Mouse (Mus musculus) bone marrow macrophage, adult 2 months (primary cell): Measurements from ENCODE around the gene Qk. TPM values are rescaled to one million over a fixed set of nuclear protein-coding genes. Genes with fewer than 3 reads are reported as not detected.
A peak's percentile ranks its signal among the peaks of the same experiment; 100 is the strongest.

ENCODE experiments used
- H3K27ac ChIP-seq: 2 replicates; pipeline ENCODE4 v1.5.1; 2012; ENCODE audit warnings: low read depth, low read length; ENCODE audit not compliant: insufficient read depth
- H3K4me1 ChIP-seq: 2 replicates; pipeline ENCODE4 v1.6.1; 2012; ENCODE audit warnings: low read length; ENCODE audit not compliant: control insufficient read depth, insufficient read depth
- H3K4me3 ChIP-seq: 2 replicates; pipeline ENCODE4 v1.5.1; 2012; ENCODE audit warnings: mild to moderate bottlenecking, low read length, moderate library complexity; ENCODE audit not compliant: insufficient read depth
- CTCF ChIP-seq: IDR thresholded peaks from 2 replicates; pipeline ENCODE4 v1.5.1; 2012; ENCODE audit warnings: low read depth, mild to moderate bottlenecking, low read length, moderate library complexity
- POLR2A ChIP-seq: IDR thresholded peaks from 2 replicates; pipeline ENCODE4 v1.6.1; 2012; ENCODE audit warnings: mild to moderate bottlenecking, low read depth, low read length, borderline replicate concordance
- polyA plus RNA-seq: library from polyadenylated mRNA; stranded (reverse); fragments of >200 nt; gene quantifications from 2 replicates; pipeline ENCODE4 v1.2.4, GENCODE M21; 2012; ENCODE audit not compliant: missing spikeins, insufficient read depth, insufficient read length

Qk gene
- polyA plus RNA-seq, 1 experiment = 255 TPM

GRCm38 (mm10) chr17:10327584-10328210 is 8.0 kb upstream of the Qk start:
- Histone ChIP-seq H3K4me3 (no peak overlapping the region), H3K27ac (peak overlapping the region; percentile 55), H3K4me1 (peaks cover 39% of the 10 kb centered on the region)
- TF ChIP-seq POLR2A = no peak
- no peak for TF ChIP-seq CTCF

- Histone ChIP-seq H3K4me1 (peaks cover 43% of the 10 kb centered on the region), H3K27ac (peak overlapping the region; percentile 55), H3K4me3 (no peak overlapping the region)
- TF ChIP-seq CTCF (no peak), POLR2A (no peak)
Measured at GRCm38 (mm10) chr17:10326596-10327045, 7.0 kb upstream of the Qk start.

GRCm38 (mm10) chr17:10325921-10326320 is 6.3 kb upstream of the Qk start:
- Histone ChIP-seq H3K4me1 (peaks cover 46% of the 10 kb centered on the region), H3K27ac (peak overlapping the region; percentile 11), H3K4me3 (no peak overlapping the region)
- TF ChIP-seq POLR2A = no peak
- TF ChIP-seq CTCF = no peak

- Histone ChIP-seq H3K4me3 (no peak overlapping the region), H3K4me1 (peaks cover 21% of the 10 kb centered on the region), H3K27ac (no peak overlapping the region)
- no peak for TF ChIP-seq CTCF
- no peak for TF ChIP-seq POLR2A
Measured at GRCm38 (mm10) chr17:10321754-10322153, 2.1 kb upstream of the Qk start.

- no peak for TF ChIP-seq CTCF
- TF ChIP-seq POLR2A = no peak
- no peak overlapping the region for H3K27ac ChIP-seq
Measured at GRCm38 (mm10) chr17:10321092-10321491, 1.4 kb upstream of the Qk start.

GRCm38 (mm10) chr17:10320456-10320790 is 769 bp upstream of the Qk start:
- no peak for TF ChIP-seq POLR2A
- TF ChIP-seq CTCF = no peak
- peaks cover 10% of the 10 kb centered on the region for H3K4me1 ChIP-seq
- H3K4me3 ChIP-seq = peak overlapping the region; percentile 97
- peak overlapping the region; percentile 97 for H3K27ac ChIP-seq

More at GRCm38 (mm10) chr17:10321092-10321491, 1.4 kb upstream of the Qk start:
- peaks cover 16% of the 10 kb centered on the region for H3K4me1 ChIP-seq
- H3K4me3 ChIP-seq = no peak overlapping the region

GRCm38 (mm10) chr17:10319431-10319684 is 296 bp downstream of the Qk start:
- H3K27ac ChIP-seq = peak overlapping the region; percentile 97
- H3K4me3 ChIP-seq = peak overlapping the region; percentile 98

GRCm38 (mm10) chr17:10318561-10319430 is 858 bp downstream of the Qk start:
- H3K4me3 ChIP-seq = peak overlapping the region; percentile 98
- peaks cover 18% of the 10 kb centered on the region for H3K4me1 ChIP-seq
- TF ChIP-seq POLR2A (no peak), CTCF (no peak)
- H3K27ac ChIP-seq = peak overlapping the region; percentile 99

More at GRCm38 (mm10) chr17:10319431-10319684, 296 bp downstream of the Qk start:
- TF ChIP-seq CTCF (no peak), POLR2A (no peak)
- H3K4me1 ChIP-seq = peaks cover 14% of the 10 kb centered on the region

- peaks cover 16% of the 10 kb centered on the region for H3K4me1 ChIP-seq
- H3K27ac ChIP-seq = peak overlapping the region; percentile 99
- TF ChIP-seq POLR2A (no peak), CTCF (no peak)
- H3K4me3 ChIP-seq = peak overlapping the region; percentile 98
Measured at GRCm38 (mm10) chr17:10317981-10318551, 1.6 kb downstream of the Qk start.

- no peak for TF ChIP-seq POLR2A
- TF ChIP-seq CTCF = no peak
- Histone ChIP-seq H3K4me3 (peak overlapping the region; percentile 98), H3K27ac (peak overlapping the region; percentile 99), H3K4me1 (peaks cover 21% of the 10 kb centered on the region)
Measured at GRCm38 (mm10) chr17:10317186-10317585, 2.5 kb downstream of the Qk start.
